Mouse (Mus musculus) spleen, postnatal 36 days (tissue): ENCODE data around the gene Heatr9.
"Not testable (repeated sequence)": the region's sequence is repeated elsewhere in the genome, so short reads cannot be mapped to it uniquely, and the experiment has no call there.

Experiments used
- DNase-seq, 2 experiments: peaks; one replicate each; pipeline ENCODE4 v3.0.0; 2022; ENCODE audit warnings: low spot score in 2 of 2, mixed read lengths in 1 of 2

Heatr9 gene

GRCm38 (mm10) chr11:83522075-83522474 is at the start of gene Heatr9:
TSS of gene Heatr9 (minus strand) at chr11:83522175.
- DNase-seq = no peak

GRCm38 (mm10) chr11:83570189-83570588 is 48.2 kb upstream of the Heatr9 start:
- no peak for DNase-seq

GRCm38 (mm10) chr11:83569249-83569648 is 47.3 kb upstream of the Heatr9 start:
- DNase-seq = no peak

GRCm38 (mm10) chr11:83568786-83569185 is 46.8 kb upstream of the Heatr9 start:
- DNase-seq = no peak

GRCm38 (mm10) chr11:83568061-83568460 is 46.1 kb upstream of the Heatr9 start:
- DNase-seq = no peak

GRCm38 (mm10) chr11:83567311-83567710 is 45.3 kb upstream of the Heatr9 start:
- DNase-seq = no peak

GRCm38 (mm10) chr11:83566617-83567016 is 44.6 kb upstream of the Heatr9 start:
- no peak for DNase-seq

GRCm38 (mm10) chr11:83563754-83564153 is 41.8 kb upstream of the Heatr9 start:
- DNase-seq = no peak

GRCm38 (mm10) chr11:83562311-83562887 is 40.4 kb upstream of the Heatr9 start:
- peak in 1 of 2 experiments; percentile 16 for DNase-seq

GRCm38 (mm10) chr11:83560405-83560804 is 38.4 kb upstream of the Heatr9 start:
- DNase-seq = peak; percentile 55 to 63

- no peak for DNase-seq
Measured at GRCm38 (mm10) chr11:83557074-83557473, 35.1 kb upstream of the Heatr9 start.

- peak in 1 of 2 experiments; percentile 27 for DNase-seq
Measured at GRCm38 (mm10) chr11:83556085-83556781, 34.3 kb upstream of the Heatr9 start.

- no peak for DNase-seq
Measured at GRCm38 (mm10) chr11:83551668-83552067, 29.7 kb upstream of the Heatr9 start.

- not testable (repeated sequence) for DNase-seq
Measured at GRCm38 (mm10) chr11:83551037-83551436, 29.1 kb upstream of the Heatr9 start.

GRCm38 (mm10) chr11:83550186-83550632 is 28.2 kb upstream of the Heatr9 start:
- DNase-seq = peak in 1 of 2 experiments; percentile 15

GRCm38 (mm10) chr11:83544214-83544613 is 22.2 kb upstream of the Heatr9 start:
- peak in 1 of 2 experiments; percentile 24 for DNase-seq

GRCm38 (mm10) chr11:83541415-83541814 is 19.4 kb upstream of the Heatr9 start:
- DNase-seq = no peak

GRCm38 (mm10) chr11:83540931-83541330 is 19.0 kb upstream of the Heatr9 start:
- no peak for DNase-seq

GRCm38 (mm10) chr11:83538705-83539314 is 16.8 kb upstream of the Heatr9 start:
- no peak for DNase-seq

GRCm38 (mm10) chr11:83536831-83537230 is 14.9 kb upstream of the Heatr9 start:
- no peak for DNase-seq

GRCm38 (mm10) chr11:83534609-83535423 is 12.8 kb upstream of the Heatr9 start:
- DNase-seq = peak; percentile 21 to 39

- no peak for DNase-seq
Measured at GRCm38 (mm10) chr11:83534143-83534542, 12.2 kb upstream of the Heatr9 start.
